Mouse (Mus musculus) thymus, postnatal 36 days (tissue): ENCODE results near the gene Tha1.
"Not testable (repeated sequence)": the region's sequence is repeated elsewhere in the genome, so short reads cannot be mapped to it uniquely, and the experiment has no call there.

Experiments
- DNase-seq, 2 experiments: peaks; one replicate each; pipeline ENCODE4 v3.0.0; 2022; ENCODE audit warnings: mixed read lengths in 2 of 2

Gene Tha1

GRCm38 (mm10) chr11:117848271-117848984, 24.9 kb downstream of the Tha1 start:
- DNase-seq, result peak; percentile 65 to 74

DNA sequence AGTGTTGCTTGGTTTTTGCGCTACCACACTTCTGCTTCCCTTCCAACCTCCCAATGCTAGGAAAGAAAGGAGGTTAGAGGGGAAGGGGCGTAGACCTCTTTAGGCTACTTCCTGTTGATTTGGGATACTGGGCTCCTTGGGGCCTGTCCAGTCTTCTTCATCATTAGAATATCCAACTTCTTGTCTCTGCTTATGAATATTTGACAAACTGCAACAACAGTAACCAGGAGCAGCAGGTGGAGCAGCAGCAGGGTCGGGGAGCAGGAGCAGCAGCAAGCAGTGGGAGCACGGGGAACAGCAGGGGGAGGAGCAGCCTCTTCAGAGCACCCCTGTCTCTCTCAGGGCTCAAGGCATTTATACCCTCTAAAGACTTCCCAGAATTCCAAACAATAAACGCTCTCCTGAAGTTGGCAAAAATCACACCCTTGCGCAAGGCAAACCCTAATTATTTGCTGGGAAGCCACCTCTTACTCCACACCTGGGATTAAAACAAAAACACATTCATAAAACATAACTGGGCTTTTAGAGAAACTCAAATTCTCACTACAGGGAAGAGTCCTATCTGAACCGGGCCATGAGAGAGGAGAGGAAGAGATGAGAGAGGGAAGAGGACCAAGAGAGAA, 25.6 kb downstream of the Tha1 start:
- no peak for DNase-seq

DNA sequence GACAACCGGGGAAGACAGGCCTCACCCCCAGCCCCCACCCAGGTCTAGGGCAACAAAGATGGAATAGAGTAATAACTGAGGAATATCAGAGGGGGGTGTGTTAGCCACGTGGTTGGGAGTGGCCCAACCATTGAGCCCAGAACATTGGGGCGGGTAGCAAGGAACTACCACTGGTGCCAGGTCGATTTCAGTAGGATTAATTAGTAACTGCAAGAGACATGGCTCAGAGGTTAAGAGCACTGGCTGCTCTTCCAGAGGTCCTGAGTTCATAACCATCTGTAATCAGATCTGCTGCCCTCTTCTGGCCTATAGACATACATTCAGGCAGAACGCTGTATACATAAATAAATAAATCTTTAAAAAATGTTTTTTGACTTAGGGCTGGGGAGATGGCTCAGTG, 26.6 kb downstream of the Tha1 start:
- no peak for DNase-seq

DNA sequence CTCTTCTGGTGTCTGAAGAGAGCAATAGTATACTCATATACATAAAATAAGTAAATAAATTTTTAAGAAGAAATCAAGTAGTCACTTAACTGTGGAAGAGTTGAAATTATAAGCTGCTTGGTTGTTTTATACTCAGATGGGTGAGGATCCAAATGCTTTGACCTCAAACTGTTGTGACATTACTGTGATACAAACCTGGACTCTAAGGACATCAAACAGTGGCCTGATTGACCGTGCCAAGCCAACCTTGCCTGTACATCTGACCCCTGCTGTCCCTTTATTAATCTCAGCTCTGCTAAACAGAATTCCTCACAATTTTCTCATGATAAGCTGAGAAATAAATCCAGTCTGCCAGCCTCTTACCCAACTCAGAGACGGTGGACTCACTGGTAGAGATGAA, 27.6 kb downstream of the Tha1 start:
- no peak for DNase-seq

- DNase-seq, result no peak
Measured at GRCm38 (mm10) chr11:117844997-117845396, 28.3 kb downstream of the Tha1 start.

DNA sequence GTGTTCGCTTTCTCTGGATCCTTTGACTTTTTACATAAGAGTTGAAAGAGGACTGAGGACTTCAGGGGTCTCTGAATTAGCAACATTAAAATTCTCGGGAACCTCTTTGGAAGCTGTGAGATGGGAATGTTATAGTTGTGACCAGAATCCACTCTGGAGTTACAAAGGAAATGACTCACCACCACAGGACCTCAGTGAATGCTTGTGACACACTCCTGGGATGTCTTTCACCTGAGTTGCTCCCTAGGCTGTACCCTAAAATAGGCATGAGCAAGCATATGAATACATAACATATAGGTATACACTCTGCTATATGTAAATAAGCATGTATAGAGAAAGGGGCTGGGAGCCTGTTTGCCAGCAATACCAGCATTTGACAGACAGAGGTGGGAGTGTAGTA, 29.8 kb downstream of the Tha1 start:
- DNase-seq, result no peak

- DNase-seq, result no peak
Measured at GRCm38 (mm10) chr11:117840910-117841309, 32.4 kb downstream of the Tha1 start.

- no peak for DNase-seq
Measured at GRCm38 (mm10) chr11:117839021-117839420, 34.3 kb downstream of the Tha1 start.

- no peak for DNase-seq
Measured at GRCm38 (mm10) chr11:117838572-117838971, 34.7 kb downstream of the Tha1 start.

GRCm38 (mm10) chr11:117836306-117836705, 37.0 kb downstream of the Tha1 start:
- DNase-seq, result no peak

DNA sequence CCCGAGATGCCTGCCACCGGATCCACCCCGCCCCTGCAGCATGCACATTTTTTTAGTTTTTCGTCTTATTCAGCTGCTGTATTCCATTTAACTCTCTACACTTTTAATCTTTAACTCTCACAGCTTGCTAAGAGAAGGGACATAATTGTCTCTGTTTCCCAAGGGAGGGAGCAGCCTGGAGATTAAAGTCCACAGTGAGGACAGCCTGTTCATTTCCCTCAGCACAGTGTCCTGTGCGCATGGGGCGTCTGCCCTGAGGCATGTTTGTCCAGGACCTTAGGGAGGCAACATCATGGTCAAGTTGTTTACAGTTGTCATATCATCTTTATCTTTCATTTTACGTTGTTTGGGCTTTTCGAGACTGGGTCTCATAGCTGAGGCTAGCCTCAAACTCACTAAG, 39.2 kb downstream of the Tha1 start:
- DNase-seq, result no peak

GRCm38 (mm10) chr11:117833509-117833908, 39.8 kb downstream of the Tha1 start:
- DNase-seq, result not testable (repeated sequence)

- peak; percentile 92 to 95 for DNase-seq
Measured at GRCm38 (mm10) chr11:117832086-117832969, 41.0 kb downstream of the Tha1 start.

- no peak for DNase-seq
Measured at GRCm38 (mm10) chr11:117830401-117830800, 42.9 kb downstream of the Tha1 start.

DNA sequence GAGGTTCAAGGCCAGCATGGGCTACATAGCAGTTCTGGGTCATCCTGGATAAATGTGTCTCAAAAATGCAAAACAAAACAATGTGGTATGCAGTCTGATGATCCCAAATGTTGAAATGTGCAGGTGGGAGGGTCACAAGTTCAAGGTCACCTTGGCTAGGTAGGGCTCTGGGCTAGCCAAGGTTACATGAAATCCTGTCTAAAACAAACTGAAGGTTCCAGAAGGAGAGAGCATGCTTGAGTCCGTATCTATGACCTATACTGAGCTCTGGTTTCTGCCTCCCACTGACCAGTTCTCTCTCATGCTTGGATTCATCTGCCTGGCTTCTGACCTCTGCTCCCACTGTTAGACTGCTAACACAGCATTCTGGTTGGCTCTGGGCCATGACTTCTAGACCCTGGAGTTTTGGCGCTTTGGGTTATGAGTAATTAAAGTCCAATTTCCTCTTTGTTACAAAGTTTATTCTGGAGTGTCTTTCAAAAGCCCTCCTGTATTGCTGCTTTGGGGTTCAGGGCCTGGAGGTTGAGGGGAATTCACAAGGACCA, 43.5 kb downstream of the Tha1 start:
- DNase-seq, result no peak

DNA sequence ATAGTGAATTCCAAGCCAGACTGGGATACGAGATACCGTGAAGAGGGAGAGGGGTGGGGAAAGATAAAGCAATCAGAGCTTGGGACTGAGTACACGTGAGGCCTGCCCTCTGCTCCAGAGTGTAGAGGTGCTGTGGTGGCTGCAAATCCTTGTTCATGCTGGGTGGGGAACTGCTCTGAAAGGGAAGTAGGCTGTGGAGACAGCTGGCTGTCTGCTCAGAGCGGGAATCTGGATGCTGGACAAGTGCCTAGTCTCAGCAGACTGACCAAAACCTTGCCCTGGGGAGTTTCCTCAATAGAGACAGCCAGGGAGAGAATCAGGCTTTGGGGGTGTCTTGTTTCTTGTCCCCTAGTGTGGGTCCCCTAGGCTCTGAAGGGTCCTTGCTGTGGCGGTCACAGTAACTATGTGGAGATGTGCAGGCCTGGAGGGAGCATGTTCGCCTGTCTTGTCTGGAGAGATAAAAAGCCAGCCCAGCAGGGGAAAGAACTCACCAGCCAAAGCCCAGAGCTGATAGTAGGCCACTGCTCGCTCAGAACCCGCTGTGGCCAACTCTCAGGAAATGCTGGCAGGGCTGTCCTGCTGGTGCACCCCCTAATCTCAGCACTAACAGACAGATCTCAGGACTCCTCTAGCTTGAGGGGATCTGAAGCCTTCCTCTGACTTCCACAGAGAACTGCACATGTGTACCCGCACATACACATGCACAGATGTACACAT, 44.2 kb downstream of the Tha1 start:
- DNase-seq, result no peak

DNA sequence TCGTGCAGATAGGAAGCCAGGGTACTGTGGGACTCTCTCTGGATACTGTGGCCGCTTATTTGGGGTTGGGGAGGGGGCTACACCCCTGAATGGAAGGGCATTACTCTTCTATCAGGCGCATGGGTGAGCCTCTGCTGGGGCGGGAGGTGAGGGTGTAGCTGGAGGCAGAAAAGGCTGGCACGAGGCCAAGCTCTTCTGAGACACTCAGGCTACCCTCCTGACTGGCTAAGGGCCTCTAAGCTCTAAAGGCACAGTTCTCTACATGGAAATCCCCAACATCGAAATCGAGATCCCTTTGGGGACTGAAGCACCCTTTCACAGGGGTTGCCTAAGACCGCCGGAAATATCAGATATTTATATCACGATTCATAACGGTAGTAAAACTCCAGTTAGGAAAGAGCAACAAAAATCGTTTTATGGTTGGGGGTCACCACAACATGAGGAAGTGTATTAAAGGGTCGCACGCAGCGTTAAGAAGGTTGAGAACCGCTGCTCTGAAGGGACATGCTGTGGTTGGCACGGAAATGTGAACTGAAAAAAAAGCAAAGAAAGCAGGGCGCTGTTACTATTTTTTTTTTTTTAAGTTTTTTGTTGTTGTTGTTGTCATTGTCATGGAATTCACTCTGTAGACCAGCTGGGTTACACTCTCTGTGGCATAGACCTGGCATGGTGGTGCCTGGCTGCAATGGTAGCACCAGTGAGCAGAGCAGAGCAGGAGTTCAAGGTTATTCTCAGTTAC, 45.0 kb downstream of the Tha1 start:
- peak; percentile 58 to 67 for DNase-seq

DNA sequence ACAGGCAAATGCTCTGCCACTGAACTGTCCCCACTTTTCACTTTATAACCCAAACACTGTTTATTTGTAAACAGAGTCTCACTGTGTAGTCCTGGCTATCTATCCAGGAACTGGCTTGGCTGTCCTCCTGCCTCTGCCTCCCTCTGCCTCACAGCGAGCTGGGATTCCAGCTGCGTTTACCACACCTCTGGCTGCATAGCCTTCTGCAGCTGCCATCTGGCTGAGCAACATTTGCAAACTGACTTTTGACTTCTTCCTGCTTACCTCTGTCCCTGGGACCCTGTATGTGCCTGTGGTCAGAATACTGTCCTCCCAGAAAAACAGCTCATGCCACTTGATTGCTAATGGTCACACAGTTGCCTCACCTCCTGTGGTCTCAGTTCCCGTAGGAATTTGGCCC, 45.9 kb downstream of the Tha1 start:
- DNase-seq, result peak; percentile 35 to 58

DNA sequence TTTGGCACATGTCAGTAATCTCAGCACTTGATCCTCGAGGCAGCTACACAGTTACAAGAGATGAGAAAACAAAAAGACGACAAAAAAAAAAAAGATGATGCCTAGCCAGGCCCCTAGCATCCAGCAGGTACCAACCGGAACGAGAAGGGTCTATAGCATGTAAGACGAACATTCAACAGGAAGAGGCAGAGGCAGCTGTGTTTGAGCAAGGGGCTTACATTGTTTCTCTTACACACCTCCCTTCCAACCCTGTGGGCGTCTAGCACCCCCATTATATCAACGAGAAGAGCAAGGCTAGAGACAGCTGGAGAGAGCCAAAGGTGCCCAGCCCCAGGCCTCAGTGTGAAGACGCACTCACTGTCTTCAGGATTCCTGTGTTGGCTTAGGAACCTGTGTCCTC, 46.4 kb downstream of the Tha1 start:
- no peak for DNase-seq

DNA sequence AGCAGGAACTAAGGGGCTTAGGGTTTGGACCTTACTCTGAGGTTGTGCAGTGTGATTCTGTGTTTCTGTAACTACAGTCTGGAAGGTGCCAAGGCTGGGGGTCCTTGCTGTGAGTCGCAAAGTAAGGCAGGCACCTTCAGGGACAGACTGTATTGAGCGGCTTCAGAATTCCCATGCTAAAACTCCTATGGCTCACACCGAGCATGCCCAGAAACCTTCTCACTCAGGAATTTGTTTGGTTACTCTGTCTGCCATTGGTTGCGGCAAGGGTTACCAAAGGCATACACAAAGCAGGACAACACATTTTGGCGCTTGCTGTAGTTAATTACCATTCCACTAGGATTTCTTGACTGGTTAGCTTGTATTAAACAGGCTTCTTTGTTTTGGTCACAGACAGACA, 47.1 kb downstream of the Tha1 start:
- DNase-seq, result no peak

DNA sequence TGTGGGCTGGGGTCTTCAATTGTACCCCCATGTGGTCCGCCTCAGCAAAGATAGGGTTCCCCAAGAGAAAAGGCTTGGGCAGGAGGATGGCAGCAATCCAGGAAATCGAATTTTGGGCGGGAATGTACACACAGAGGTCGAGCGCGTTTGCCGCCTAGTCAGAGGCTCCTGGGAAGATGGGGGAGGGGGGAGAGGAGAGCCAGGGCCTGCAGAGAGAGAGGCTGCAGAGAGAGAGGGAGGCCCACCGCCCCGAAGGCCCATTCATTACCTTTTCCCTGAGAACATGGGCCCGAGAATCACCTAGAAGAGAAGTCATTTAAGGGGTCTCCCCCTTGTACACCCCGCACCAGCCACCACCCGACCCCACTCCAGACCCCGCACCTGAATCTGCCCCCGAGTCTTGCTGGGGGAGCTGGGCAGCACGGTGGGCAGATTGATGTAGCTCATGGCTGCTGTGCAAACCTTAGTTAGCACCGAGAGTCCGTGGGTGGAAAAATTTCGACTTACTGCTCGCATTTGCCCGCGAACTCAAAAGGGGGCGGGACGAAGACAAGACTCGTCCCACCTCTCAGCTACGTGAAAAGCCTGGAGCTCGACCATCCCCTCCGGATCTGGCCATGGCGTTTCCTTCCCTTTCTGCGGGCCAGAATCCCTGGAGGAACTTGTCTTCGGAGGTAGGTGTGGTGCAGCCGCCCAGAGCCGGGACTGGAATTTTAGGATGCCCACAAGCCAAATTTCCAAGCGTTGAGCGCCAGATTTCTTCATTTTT, 47.8 kb downstream of the Tha1 start, which contains the start of the genes Afmid and Tk1:
Gene Afmid, plus strand, starts transcription at position 592 of the 769 bp plus-strand sequence.
Gene Tk1, minus strand, starts transcription at position 760 of the 769 bp plus-strand sequence.
- DNase-seq, result peak; percentile 59 to 75
